Mouse (Mus musculus) embryonic facial prominence, embryonic 12.5 days (tissue): ENCODE data around the gene Ccr1l1. TPM values are rescaled to one million over a fixed set of nuclear protein-coding genes. Genes with fewer than 3 reads are reported as not detected.

Source experiments
- ATAC-seq: fragments of 200-750 bp; cut with Nextera tagmentation; 2 replicates; pipeline ENCODE4 v1.8.0; 2017; ENCODE audit not compliant: insufficient number of reproducible peaks, insufficient read depth, low FRiP score, low TSS enrichment
- H3K27ac ChIP-seq: fragments of 300-500 bp; sonication (generic); 2 replicates; pipeline ENCODE4 v1.5.1; 2016; ENCODE audit warnings: mild to moderate bottlenecking
- H3K27me3 ChIP-seq: fragments of 300-500 bp; sonication (generic); 2 replicates; pipeline ENCODE4 v1.6.1; 2016; ENCODE audit warnings: mild to moderate bottlenecking, moderate library complexity
- H3K36me3 ChIP-seq: fragments of 300-500 bp; sonication (generic); 2 replicates; pipeline ENCODE4 v1.6.1; 2016; ENCODE audit warnings: mild to moderate bottlenecking
- H3K4me1 ChIP-seq: fragments of 300-500 bp; sonication (generic); 2 replicates; pipeline ENCODE4 v1.6.1; 2016
- H3K4me2 ChIP-seq: fragments of 300-500 bp; sonication (generic); replicated peaks from 2 replicates; pipeline ENCODE4 v1.6.1; 2016; ENCODE audit warnings: mild to moderate bottlenecking, moderate library complexity
- H3K4me3 ChIP-seq: fragments of 300-500 bp; sonication (generic); 2 replicates; pipeline ENCODE4 v1.5.1; 2016; ENCODE audit warnings: mild to moderate bottlenecking
- H3K9ac ChIP-seq: fragments of 300-500 bp; sonication (generic); 2 replicates; pipeline ENCODE4 v1.6.1; 2016; ENCODE audit warnings: mild to moderate bottlenecking, moderate library complexity
- H3K9me3 ChIP-seq: fragments of 300-500 bp; sonication (generic); 2 replicates; pipeline ENCODE4 v1.6.1; 2016; ENCODE audit warnings: mild to moderate bottlenecking, moderate library complexity
- WGBS: fragments of 180-500 bp; shearing (Covaris S2); methylation state at CpG from one replicate; pipeline ENCODE4 v1.1.7; 2016; 5-methylcytosine and 5-hydroxymethylcytosine counted together
- polyA plus RNA-seq: library from polyadenylated mRNA; unstranded; fragments of >200 nt; fragmentation: Nextera tagmentation; extraction: Ambion mirVana; gene quantifications from 2 replicates; pipeline ENCODE4 v1.2.1, GENCODE M21; 2016

Ccr1l1 gene
- polyA plus RNA-seq, 1 experiment from 2014 or later, result not detected

GRCm38 (mm10) chr9:123935346-123935745 lies 42.9 kb downstream of the Ccr1l1 start:
- no peak for ATAC-seq
- Histone ChIP-seq H3K4me3 (no peak overlapping the region), H3K9ac (no peak overlapping the region), H3K9me3 (no peaks in the 10 kb centered on the region), H3K36me3 (no peaks in the 10 kb centered on the region), H3K27me3 (no peaks in the 10 kb centered on the region), H3K4me1 (no peaks in the 10 kb centered on the region), H3K4me2 (no peak overlapping the region), H3K27ac (no peak overlapping the region)
- WGBS, result 89% methylated on average over 6 of the region's 6 CpGs

DNA sequence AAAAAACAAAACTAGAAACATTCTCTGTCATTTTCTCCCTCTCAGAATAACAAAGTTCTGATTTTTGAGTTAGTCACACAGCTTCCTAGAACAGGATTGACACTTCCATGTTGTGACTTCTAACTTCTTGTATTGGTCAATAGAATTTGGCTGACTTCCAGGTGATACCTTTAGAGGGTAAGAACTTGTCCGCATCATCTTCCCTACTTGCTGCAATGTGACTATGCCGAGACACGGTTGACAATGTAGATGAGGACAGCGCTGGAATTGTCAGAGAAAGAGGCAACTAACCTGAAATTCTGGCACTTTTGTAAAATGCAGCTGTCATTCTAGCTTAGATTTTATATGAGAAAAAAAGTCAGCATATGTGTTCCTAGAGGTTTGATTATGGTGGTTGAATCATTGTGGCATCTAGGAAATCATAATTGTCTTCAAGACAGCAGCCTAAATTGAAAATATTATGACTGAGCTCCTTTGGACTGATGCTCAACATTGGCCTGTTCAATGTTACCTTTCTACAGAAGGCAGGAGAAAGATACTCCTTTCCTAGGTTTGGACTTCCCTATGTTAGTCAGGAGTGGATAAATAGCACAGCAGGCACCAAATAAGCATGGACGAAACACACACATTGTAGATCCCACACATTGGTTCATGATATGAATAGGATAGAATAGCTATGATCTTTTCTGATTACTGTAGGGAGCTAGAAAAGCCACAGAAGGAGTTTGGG lies 44.3 kb downstream of the Ccr1l1 start:
- Histone ChIP-seq H3K4me1 (no peaks in the 10 kb centered on the region), H3K9ac (no peak overlapping the region), H3K27me3 (no peaks in the 10 kb centered on the region), H3K27ac (no peak overlapping the region), H3K36me3 (no peaks in the 10 kb centered on the region), H3K4me2 (no peak overlapping the region), H3K9me3 (no peaks in the 10 kb centered on the region), H3K4me3 (no peak overlapping the region)
- 95% methylated on average over 5 of the region's 5 CpGs for WGBS
- ATAC-seq, result no peak

- Histone ChIP-seq H3K9ac (no peak overlapping the region), H3K4me2 (no peak overlapping the region), H3K4me3 (no peak overlapping the region), H3K36me3 (no peaks in the 10 kb centered on the region), H3K9me3 (no peaks in the 10 kb centered on the region), H3K27me3 (no peaks in the 10 kb centered on the region), H3K27ac (no peak overlapping the region), H3K4me1 (peaks cover 4% of the 10 kb centered on the region; the same call in 1 of the 2 replicates)
- no peak for ATAC-seq
- WGBS, result 93% methylated on average over 19 of the region's 19 CpGs
Measured at GRCm38 (mm10) chr9:123932911-123933675, 45.1 kb downstream of the Ccr1l1 start.

DNA sequence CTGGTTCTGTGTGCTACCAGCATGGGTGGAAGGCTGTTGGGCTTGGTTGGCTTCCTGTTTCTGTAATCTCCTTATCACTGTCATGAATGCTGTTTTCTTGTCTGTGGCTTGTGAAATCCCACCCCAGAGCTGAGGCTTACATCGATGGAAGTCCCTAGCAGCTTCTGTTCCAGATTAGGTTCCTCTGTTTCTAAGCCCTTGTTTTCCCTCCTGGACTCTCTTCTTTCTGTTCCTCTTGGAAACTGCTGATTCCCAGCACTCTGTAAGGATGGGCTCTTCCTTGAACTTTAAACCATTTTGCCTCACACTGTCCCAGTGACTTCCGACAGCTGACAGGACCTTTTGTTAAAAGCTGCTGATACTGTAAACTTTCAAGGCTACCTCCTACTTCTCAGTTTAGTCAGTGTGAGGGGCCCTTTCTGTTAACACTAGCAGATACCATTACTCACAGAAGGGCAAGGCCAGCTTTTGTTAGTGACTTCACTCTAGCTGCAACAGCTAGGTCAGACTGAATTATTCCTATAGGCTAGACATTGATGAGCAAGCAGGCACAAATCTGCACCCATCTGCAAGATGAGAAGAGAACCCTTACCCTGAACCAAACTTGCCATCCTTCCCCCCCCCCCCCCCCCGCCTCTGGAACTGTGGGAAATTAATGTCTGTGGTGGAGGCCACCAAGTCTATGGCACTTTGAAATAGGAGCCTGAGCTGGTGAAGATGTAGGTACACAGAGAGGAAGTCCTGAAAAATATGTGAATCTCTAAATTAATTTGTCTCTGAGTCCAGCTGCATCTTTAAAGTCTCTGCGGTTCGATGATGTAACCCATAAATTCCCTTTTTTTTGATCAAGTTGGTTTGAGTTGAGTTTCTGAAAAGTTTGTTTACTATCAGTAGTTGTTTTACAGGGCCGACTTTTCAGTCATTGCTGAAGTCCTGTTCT lies 46.2 kb downstream of the Ccr1l1 start:
- no peak overlapping the region for H3K4me2 ChIP-seq
- no peaks in the 10 kb centered on the region for H3K36me3 ChIP-seq
- peaks cover 13% of the 10 kb centered on the region; the same call in 1 of the 2 replicates for H3K4me1 ChIP-seq
- no peak overlapping the region for H3K27ac ChIP-seq
- no peaks in the 10 kb centered on the region for H3K27me3 ChIP-seq
- no peak overlapping the region for H3K9ac ChIP-seq
- no peaks in the 10 kb centered on the region for H3K9me3 ChIP-seq
- no peak overlapping the region for H3K4me3 ChIP-seq
- no peak for ATAC-seq
- 70% methylated on average over 6 of the region's 6 CpGs for WGBS

- no peak for ATAC-seq
- Histone ChIP-seq H3K4me3 (no peak overlapping the region), H3K4me1 (peaks cover 13% of the 10 kb centered on the region; the same call in 1 of the 2 replicates), H3K27ac (no peak overlapping the region), H3K4me2 (no peak overlapping the region), H3K27me3 (no peaks in the 10 kb centered on the region), H3K9ac (no peak overlapping the region), H3K36me3 (no peaks in the 10 kb centered on the region), H3K9me3 (no peaks in the 10 kb centered on the region; the same call in 1 of the 2 replicates)
- WGBS, result 95% methylated on average over 3 of the region's 3 CpGs
Measured at GRCm38 (mm10) chr9:123930926-123931325, 47.3 kb downstream of the Ccr1l1 start.

DNA sequence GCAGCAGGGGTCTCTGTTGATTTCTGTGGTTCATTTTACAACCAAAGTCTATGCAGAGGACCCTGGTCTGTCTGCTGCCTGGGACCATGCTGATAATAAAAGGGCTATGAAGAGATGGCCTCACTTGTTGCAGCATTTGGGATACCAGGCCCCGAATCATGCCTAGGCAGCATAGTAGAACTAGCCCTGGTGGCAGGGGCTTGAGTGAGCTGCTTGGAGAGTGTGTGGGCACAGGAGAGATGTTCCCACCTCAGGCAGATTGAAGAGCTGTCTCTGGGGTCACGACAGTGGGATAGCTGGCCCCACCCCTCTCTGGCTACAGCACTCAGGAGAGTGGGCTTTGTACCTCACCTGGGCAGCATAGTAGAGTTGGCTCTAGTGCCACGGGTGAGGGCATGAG lies 47.7 kb downstream of the Ccr1l1 start:
- Histone ChIP-seq H3K9ac (no peak overlapping the region), H3K4me3 (no peak overlapping the region), H3K27ac (no peak overlapping the region), H3K9me3 (no peaks in the 10 kb centered on the region; the same call in 1 of the 2 replicates), H3K4me2 (no peak overlapping the region), H3K4me1 (peaks cover 13% of the 10 kb centered on the region; the same call in 1 of the 2 replicates), H3K27me3 (no peaks in the 10 kb centered on the region), H3K36me3 (no peaks in the 10 kb centered on the region)
- WGBS, result 81% methylated on average over 3 of the region's 3 CpGs
- ATAC-seq, result no peak

DNA sequence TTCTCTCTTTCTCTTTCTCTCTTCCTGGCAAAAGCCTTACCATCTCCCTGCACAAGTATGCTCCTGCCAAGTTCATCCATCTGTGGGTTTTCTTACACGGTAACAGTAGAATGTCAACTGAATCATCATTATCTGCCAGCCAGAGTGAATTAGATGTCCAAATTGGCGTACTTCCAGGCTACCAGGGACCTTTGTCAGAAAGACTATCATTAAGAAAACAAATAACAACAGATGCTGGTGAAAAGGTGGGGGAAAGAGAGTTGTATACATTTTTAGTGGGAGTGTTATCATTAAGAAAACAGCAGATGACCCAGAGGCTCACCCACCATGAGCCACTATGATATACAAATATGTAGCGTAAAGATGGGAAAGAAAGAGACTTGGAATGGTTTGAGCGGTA lies 48.3 kb downstream of the Ccr1l1 start:
- H3K4me3 ChIP-seq, result no peak overlapping the region
- H3K9ac ChIP-seq, result no peak overlapping the region
- no peaks in the 10 kb centered on the region for H3K27me3 ChIP-seq
- no peaks in the 10 kb centered on the region for H3K36me3 ChIP-seq
- peaks cover 13% of the 10 kb centered on the region; the same call in 1 of the 2 replicates for H3K4me1 ChIP-seq
- no peak for ATAC-seq
- no peak overlapping the region for H3K27ac ChIP-seq
- H3K4me2 ChIP-seq, result no peak overlapping the region
- H3K9me3 ChIP-seq, result no peaks in the 10 kb centered on the region; the same call in 1 of the 2 replicates
- WGBS, result 81% methylated on average over 4 of the region's 4 CpGs

- Histone ChIP-seq H3K4me1 (peaks cover 13% of the 10 kb centered on the region; the same call in 1 of the 2 replicates), H3K27ac (no peak overlapping the region), H3K4me3 (no peak overlapping the region), H3K36me3 (no peaks in the 10 kb centered on the region), H3K9me3 (no peaks in the 10 kb centered on the region; the same call in 1 of the 2 replicates), H3K9ac (no peak overlapping the region), H3K4me2 (no peak overlapping the region), H3K27me3 (peaks cover 3% of the 10 kb centered on the region; the same call in 1 of the 2 replicates)
- WGBS, result 42% methylated on average over 8 of the region's 8 CpGs
- no peak for ATAC-seq
Measured at GRCm38 (mm10) chr9:123928759-123929246, 49.4 kb downstream of the Ccr1l1 start.

DNA sequence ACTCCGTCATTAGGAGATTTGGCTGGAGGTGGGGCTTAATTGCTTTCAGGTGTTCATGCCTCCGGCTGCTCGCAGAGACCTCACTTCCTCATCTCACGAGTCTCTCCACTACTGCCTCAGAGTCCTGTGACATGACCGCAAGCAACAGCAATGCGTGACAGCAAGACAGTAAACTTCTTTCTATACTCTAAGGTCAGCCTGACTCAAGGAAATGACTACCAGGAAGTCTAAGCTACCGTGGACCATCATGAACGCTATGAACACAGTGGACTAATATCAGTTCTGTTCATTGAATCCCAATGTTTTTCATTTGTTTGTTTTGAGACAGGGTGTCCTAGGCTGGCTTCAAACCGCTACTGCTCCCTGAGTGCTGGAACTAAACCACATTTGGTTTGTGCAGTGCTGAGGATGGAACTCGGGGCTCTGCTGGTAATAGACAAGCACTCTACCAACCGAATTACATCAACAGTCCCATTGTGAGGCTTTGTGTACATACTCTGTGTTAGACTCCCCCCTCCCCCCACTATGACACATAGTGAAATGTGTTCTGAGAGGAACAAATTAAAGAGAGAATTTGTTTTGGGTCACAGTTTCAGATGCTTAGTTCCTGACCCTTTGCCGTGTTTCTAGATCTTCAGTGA lies 50.0 kb downstream of the Ccr1l1 start:
- Histone ChIP-seq H3K9ac (no peak overlapping the region), H3K27ac (no peak overlapping the region), H3K9me3 (no peaks in the 10 kb centered on the region; the same call in 1 of the 2 replicates), H3K4me1 (peaks cover 13% of the 10 kb centered on the region; the same call in 1 of the 2 replicates), H3K4me2 (no peak overlapping the region), H3K36me3 (no peaks in the 10 kb centered on the region), H3K27me3 (peaks cover 9% of the 10 kb centered on the region), H3K4me3 (no peak overlapping the region)
- WGBS, result 45% methylated on average over 12 of the region's 12 CpGs
- no peak for ATAC-seq

GRCm38 (mm10) chr9:123927281-123927960 lies 50.8 kb downstream of the Ccr1l1 start:
- H3K36me3 ChIP-seq, result no peaks in the 10 kb centered on the region
- H3K27me3 ChIP-seq, result peaks cover 11% of the 10 kb centered on the region
- no peaks in the 10 kb centered on the region; the same call in 1 of the 2 replicates for H3K9me3 ChIP-seq
- 34% methylated on average over 16 of the region's 16 CpGs for WGBS
- H3K4me3 ChIP-seq, result no peak overlapping the region
- no peak overlapping the region for H3K4me2 ChIP-seq
- no peak for ATAC-seq
- no peak overlapping the region for H3K9ac ChIP-seq
- H3K4me1 ChIP-seq, result peaks cover 13% of the 10 kb centered on the region; the same call in 1 of the 2 replicates
- H3K27ac ChIP-seq, result no peak overlapping the region
